Mouse (Mus musculus): Measurements from ENCODE around the gene Dna2.
A peak's percentile ranks its signal among the peaks of the same experiment; 100 is the strongest.
"Not testable (repeated sequence)": the region's sequence is repeated elsewhere in the genome, so short reads cannot be mapped to it uniquely, and the experiment has no call there.

Dna2 gene

GRCm38 (mm10) chr10:62946738-62947471 lies at the start of gene Dna2:
Gene Dna2 (plus strand): TSS chr10:62947026.
- DNase-seq = peak; percentile 73

GRCm38 (mm10) chr10:62897437-62897836 lies 49.4 kb upstream of the Dna2 start:
- no peak for DNase-seq

- no peak for DNase-seq
These were observed 48.8 kb upstream of the Dna2 start for GRCm38 (mm10) chr10:62898061-62898460.

- no peak for DNase-seq
These were observed 46.7 kb upstream of the Dna2 start for GRCm38 (mm10) chr10:62900144-62900543.

GRCm38 (mm10) chr10:62901826-62902225 lies 45.0 kb upstream of the Dna2 start:
- no peak for DNase-seq

- DNase-seq = peak; percentile 14
These were observed 44.0 kb upstream of the Dna2 start for GRCm38 (mm10) chr10:62902829-62903228.

- no peak for DNase-seq
These were observed 40.5 kb upstream of the Dna2 start for GRCm38 (mm10) chr10:62906336-62906735.

GRCm38 (mm10) chr10:62908896-62909295 lies 37.9 kb upstream of the Dna2 start, which contains the start of gene Tet1:
Gene Tet1 (minus strand): TSS chr10:62908996.
- not testable (repeated sequence) for DNase-seq

- no peak for DNase-seq
These were observed 35.7 kb upstream of the Dna2 start for GRCm38 (mm10) chr10:62911120-62911519.

- DNase-seq = no peak
These were observed 27.8 kb upstream of the Dna2 start for GRCm38 (mm10) chr10:62918985-62919384.

- DNase-seq = peak; percentile 89
These were observed 26.7 kb upstream of the Dna2 start, which contains the start of gene Slc25a16 for GRCm38 (mm10) chr10:62919925-62920765. Gene Slc25a16 (plus strand): TSS chr10:62920633.

- DNase-seq = no peak
These were observed 26.1 kb upstream of the Dna2 start for GRCm38 (mm10) chr10:62920766-62921156.

- DNase-seq = peak; percentile 81
These were observed 22.7 kb upstream of the Dna2 start for GRCm38 (mm10) chr10:62924096-62924635.

- no peak for DNase-seq
These were observed 14.4 kb upstream of the Dna2 start for GRCm38 (mm10) chr10:62932381-62932780.

GRCm38 (mm10) chr10:62944975-62945580 lies 1.7 kb upstream of the Dna2 start:
- DNase-seq = no peak

- no peak for DNase-seq
These were observed 1.7 kb downstream of the Dna2 start for GRCm38 (mm10) chr10:62948551-62948950.

- DNase-seq = no peak
These were observed 17.1 kb downstream of the Dna2 start for GRCm38 (mm10) chr10:62963956-62964355.

- DNase-seq = no peak
These were observed 19.0 kb downstream of the Dna2 start for GRCm38 (mm10) chr10:62965796-62966195.

- peak; percentile 18 for DNase-seq
These were observed 19.5 kb downstream of the Dna2 start for GRCm38 (mm10) chr10:62966291-62966690.

GRCm38 (mm10) chr10:62971821-62972220 lies 25.0 kb downstream of the Dna2 start:
- peak; percentile 85 for DNase-seq

- DNase-seq = no peak
These were observed 32.8 kb downstream of the Dna2 start for GRCm38 (mm10) chr10:62979667-62980038.

- peak; percentile 75 for DNase-seq
These were observed 33.5 kb downstream of the Dna2 start, which contains the start of gene Rufy2 for GRCm38 (mm10) chr10:62980039-62980954. Gene Rufy2 (plus strand): TSS chr10:62980223.
